Mouse (Mus musculus): ENCODE data around the gene Spint3.

Spint3 gene

DNA sequence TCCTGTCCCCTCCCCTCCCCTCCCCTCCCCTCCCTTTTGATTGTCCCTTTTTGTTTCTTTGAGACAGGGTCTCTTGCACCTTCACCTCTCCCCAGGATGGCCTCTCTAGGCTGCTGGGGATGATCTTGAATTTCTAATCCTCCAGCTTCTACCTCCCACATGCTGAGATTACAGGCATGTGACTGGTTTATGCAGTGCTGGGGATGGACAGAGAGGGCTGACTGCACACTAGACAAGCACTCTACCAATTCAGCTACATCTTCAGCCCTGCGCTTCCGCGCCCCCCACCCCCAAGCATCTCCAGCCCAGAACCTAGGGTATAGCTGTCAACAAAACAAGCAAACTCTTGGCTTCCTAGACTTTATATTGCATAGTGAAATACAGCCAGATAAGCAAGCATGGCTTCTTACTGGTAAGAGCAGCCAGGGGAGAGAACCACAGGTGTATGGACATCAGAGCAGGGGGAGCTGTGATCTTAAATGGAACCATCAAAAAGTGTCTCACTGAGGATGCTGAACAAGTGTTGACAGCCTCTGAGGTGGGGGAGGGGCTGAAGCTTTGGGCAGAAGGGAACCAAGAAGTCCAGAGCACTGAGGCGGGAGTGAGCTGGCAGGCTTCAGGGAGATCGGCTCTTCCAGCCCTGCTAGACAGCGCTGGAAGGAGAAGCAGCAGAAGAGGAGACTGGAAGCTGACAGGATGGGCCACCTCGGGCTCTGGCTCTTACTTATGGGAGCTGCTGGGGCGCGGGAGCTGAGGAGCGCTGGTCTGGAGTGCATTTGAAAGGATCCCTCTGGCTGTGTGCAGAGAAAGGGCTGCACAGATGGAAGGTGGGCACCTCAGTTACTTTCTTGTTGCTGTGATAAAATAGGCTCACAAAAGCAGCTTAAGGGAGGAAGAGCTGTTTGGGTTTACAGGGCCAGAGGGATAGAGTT is 23.0 kb downstream of the Spint3 start:
- DNase-seq (ENCODE audit: low spot score in 2 of 2): no peak

GRCm38 (mm10) chr2:164549338-164549737 is 23.9 kb downstream of the Spint3 start:
- DNase-seq (ENCODE audit: low spot score in 2 of 2): no peak

DNA sequence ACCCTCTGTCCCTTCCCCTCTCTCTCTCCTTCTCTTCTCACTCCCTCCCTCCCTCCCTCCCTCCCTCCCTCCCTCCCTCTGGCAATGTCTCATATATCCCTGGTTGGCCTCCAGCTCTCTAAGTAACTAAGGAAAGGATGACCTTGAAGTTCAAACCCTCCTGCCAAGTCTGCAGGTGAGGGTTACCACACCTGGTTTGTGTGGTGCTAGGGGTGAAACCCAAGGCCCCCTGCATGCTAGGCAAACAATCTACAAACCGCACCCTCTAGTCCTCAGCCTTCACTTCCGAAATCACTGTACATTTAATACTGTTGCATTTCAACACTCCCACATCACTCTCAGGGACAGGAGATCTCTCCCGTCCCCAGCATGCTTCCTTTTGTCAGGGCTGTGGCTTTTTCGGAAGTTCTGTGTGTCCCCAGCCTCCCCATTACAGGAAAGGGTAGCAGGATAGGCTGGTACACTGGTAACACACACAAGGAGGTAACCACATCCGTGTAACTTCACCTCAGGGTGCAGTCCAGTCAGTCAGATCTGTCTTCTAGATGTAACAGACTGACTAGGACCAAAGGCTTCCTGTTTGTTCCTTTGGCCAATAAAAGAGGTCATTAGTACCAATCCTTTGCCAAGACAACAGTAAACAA is 28.7 kb downstream of the Spint3 start:
- DNase-seq (ENCODE audit: low spot score in 2 of 2): no peak

GRCm38 (mm10) chr2:164543745-164544144 is 29.5 kb downstream of the Spint3 start:
- DNase-seq (ENCODE audit: low spot score in 2 of 2): no peak

- DNase-seq (ENCODE audit: low spot score in 2 of 2): no peak
Observed at GRCm38 (mm10) chr2:164542598-164542997, 30.7 kb downstream of the Spint3 start.

DNA sequence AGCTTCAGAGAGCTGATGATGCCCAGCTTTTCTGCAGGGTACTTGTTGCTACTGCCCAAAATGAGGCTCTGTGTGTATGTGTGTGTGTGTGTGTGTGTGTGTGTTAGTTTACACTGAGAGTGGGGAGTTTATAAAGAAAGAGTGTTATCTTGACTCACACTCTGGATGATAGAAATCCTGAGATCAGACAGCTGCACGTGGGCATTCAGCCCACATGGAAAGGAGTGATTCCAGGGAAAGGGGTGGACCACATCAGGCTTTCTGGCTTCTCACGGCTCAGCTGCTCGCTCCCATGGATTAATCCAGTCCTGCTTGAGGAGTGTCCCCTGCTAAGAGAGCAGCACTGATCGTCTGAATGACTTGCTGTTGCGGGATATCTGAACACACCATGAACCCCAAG is 31.1 kb downstream of the Spint3 start:
- no peak for DNase-seq (ENCODE audit: low spot score in 2 of 2)

GRCm38 (mm10) chr2:164540652-164541427 is 32.4 kb downstream of the Spint3 start:
- DNase-seq (ENCODE audit: low spot score in 2 of 2): peak in 1 of 2 experiments; percentile 28

- DNase-seq (ENCODE audit: low spot score in 2 of 2): no peak
Observed at GRCm38 (mm10) chr2:164537003-164537402, 36.3 kb downstream of the Spint3 start.

- DNase-seq (ENCODE audit: low spot score in 2 of 2): no peak
Observed at GRCm38 (mm10) chr2:164534315-164534714, 38.9 kb downstream of the Spint3 start.

- peak; percentile 28 to 49 for DNase-seq (ENCODE audit: low spot score in 2 of 2)
Observed at GRCm38 (mm10) chr2:164531169-164531568, 42.1 kb downstream of the Spint3 start.

DNA sequence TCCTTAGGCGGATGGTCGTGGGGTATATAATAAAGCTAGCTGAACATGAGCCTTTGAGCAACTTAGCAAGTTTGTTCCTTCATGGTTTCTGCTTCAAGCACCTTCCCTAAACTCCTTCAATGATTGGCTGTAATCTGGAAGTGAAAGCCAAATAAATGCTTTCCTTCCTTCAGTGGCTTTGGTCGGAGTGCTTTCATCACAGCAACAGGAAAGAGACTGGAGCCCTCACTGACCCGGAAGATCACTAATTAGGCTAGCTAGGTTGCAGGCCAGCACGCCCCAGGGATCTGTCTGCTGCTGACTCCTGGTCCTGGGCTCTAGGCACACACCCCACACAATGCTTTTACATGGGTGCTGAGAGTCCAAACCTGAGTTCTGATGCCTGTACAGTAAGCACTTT is 44.7 kb downstream of the Spint3 start:
- DNase-seq (ENCODE audit: low spot score in 2 of 2): no peak

DNA sequence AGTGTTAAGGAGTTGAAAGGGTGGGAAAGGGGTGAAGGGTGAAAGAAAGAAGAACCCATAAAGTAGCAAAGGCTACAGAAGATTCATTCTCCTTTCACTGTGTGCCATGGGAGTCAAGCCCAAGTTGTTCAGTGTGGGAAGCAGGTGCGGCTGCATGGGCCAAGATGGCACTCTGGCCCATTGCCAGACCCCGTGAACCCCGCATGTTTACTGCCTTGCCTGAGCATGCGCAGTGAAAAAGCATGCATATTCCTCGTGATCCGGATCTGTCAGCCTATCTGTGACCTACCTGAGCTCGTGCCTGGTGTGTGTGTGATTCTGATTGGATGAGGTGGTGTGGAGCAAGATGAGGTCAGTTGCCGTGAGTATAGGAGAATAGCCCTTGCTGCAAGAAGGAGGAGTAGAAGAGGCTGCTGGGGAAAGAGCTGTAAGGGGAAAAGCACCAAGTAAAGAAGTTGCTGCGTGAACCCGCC is 49.9 kb downstream of the Spint3 start:
- DNase-seq (ENCODE audit: low spot score in 2 of 2): no peak

DNA sequence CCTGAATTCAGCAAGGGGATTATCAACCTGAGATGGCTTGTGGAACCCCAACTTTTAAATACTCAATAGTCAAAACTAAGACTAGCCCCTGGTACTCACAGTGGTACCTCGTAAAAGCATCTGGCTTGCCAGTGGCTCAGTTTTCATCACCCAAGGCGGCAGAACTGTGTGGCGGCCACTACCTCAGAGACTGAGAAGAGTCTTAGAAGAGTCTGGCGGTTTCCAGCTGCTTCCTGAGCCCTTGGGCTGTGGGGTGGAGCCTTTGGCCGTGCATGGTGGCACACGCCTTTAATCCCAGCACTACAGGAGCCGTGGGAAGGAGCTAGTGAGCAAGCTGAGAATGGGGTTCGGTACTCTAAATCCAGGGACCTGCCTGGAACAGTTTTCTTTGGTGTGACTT is 51.0 kb downstream of the Spint3 start:
- no peak for DNase-seq (ENCODE audit: low spot score in 2 of 2)

- no peak for DNase-seq (ENCODE audit: low spot score in 2 of 2)
Observed at GRCm38 (mm10) chr2:164521841-164522240, 51.4 kb downstream of the Spint3 start.

- DNase-seq (ENCODE audit: low spot score in 2 of 2): peak in 1 of 2 experiments; percentile 43
Observed at GRCm38 (mm10) chr2:164520782-164521181, 52.5 kb downstream of the Spint3 start.

Measured in heart, adult 9 months (tissue).